Mouse (Mus musculus) spleen, adult 12 weeks (tissue): ENCODE measurements around the gene Zfp940.

Experiments
- DNase-seq: peaks from one replicate; pipeline ENCODE4 v3.0.0; 2022; ENCODE audit warnings: low spot score

Gene Zfp940

DNA sequence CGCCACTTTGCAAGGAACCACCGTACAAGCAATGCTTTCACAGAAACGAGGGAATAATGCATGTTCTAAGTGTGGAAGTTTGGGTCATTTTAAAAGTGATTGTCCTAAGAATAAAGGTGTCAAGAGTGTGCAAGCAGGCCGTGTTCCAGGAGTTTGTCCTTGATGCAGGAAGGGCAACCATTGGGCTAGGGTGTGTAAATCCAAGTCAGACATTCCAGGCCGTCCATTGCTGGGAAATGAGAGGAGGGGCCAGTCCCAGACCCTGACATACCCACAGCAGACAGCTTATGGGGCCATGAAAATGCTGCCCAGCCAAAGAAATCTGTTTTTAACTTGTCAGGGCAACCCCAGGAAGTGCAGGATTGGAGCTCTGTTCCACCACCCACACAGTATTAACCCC is 46.4 kb downstream of the Zfp940 start:
- DNase-seq, result no peak

DNA sequence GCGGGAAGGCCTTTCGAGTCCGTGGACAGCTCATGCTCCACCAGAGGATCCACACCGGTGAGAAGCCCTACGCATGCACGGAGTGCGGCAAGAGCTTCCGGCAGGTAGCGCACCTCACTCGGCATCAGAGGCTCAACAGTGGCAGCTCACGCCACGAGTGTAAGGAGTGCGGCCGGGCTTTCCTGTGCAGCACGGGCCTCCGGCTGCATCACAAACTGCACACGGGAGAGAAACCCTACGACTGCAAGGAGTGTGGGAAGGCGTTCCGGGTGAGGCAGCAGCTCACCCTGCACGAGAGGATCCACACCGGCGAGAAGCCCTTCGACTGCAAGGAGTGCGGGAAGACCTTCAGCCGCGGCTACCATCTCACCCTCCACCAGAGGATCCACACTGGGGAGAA is 60.6 kb downstream of the Zfp940 start:
- no peak for DNase-seq

DNA sequence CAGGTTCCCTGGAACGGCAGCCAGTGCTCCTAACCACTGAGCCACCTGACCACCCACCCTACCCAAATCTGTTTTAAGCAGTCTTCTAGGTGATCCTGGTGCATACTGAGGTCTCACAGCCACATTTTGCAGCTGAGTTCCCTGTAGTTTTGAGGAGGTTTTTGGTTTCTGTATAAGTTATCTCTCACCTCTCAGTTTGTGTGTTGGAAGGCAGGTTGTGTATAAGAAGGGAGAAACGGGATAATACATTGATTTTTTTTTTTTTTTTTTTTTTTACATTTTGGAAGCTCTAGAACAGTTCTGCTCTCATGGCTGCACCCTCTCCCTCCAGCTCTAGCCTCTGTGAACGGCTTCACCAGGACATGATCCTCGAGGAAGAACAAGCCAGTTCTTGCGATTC is 67.6 kb downstream of the Zfp940 start:
- DNase-seq, result no peak

DNA sequence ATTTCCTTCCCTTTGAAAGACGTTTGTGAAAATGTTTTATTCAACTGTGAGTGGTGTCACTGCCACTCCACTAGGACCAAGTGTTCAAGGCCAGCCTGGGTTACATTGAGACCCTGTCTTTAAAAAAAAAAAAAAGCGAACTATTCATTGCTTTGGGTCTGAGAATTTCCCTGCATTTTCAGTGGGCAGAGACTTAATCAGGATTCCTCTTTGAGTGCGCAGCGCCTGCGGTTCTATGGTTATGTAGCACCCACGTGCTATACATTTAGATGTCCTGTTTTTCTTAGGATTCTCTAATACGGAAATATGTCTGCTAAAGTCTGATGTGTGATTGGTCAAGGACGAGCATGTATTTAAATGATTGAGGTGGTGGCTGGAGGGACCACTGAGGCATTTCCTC is 68.4 kb downstream of the Zfp940 start:
- DNase-seq, result no peak

DNA sequence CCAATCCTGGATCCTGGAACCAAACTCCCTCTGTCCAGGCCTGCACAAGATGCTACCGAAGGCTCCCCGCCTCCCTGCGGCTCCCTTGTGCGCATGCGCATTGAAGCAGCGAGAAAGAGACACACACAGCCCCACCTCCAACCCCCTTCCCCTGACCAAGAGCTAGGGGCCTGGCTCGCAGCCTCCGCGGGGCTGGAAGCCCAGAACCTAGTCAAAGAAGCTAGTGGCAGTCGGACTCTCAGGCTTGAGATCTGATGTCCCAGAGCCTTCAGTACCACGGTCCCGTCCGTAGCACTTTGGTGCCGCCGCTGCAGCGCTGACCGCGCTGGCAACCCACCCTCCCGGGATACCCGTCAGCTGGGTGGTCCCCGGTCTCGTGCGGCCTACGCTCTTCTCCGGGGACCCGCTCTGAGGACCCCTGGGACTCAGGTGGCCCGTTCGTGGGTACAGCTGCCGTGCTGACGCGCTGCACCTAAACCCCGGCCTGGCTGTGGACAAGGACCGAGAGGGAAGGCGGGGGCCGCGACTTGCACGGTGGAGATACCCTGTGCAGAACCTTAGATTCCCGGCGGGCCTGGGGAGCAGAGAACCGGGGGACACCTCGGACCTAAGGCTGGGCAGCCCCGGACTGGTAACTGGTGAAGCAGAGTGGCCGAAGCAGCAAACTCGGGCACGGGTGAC is 69.5 kb downstream of the Zfp940 start, which contains the start of gene Zfp30:
Gene Zfp30 (plus strand): TSS at position 128 of the 681 bp plus-strand sequence.
- DNase-seq, result peak; percentile 59
